Mouse (Mus musculus): ENCODE data around the gene Ccdc71. TPM values are rescaled to one million over a fixed set of nuclear protein-coding genes. Genes with fewer than 3 reads are reported as not detected.

The Ccdc71 gene
- polyA plus RNA-seq (2012; rRNA removed), result 19.9 and 22.3 TPM in 2 replicates

DNA sequence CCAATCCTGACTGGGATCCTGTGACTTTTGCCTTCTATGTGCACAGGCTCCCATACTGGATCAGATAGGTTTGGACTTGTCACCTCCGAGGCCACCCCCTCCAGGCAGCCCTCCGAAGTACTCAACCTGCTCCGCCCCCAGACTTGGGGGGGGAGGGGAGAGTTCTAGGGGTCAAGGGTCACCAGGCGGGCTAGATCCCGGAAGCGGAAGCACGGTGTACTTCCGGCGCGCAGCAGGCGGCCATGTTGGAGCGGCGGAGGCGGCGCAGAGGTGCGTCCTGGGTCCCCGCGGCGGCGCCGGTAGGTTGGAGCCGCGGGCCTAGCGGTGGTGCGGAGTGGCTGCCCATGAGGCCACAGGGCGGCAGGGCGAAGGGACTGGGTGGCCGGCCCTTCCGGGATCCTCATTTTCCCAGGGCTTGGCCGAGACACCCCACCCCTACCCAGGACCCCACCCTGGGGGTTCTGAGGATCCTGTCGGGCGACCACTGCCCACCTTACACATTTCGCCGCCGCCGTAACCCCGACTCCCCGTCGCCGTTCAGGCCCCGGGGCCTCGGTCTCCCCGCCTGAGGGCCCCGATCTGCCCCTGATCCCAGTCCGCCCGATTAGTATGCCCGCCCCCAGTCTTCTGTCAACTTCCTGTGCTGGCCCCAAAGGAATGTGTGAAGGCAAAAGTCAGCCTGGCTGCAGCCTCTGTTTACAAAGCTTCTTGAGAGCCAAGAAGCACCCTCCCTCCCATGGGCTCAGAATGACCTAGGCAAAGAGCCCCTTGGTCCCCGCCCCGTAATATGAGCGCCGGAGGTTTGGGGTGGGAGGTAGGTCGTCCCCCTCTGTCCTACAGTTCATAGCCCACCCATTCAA, at the start of gene Ccdc71:
Ccdc71 (plus strand) TSS at position 209 of the 860 bp plus-strand sequence.
- peak within 1 kb of the TSS; percentile 84 for H3K4me3 ChIP-seq (ENCODE audit: insufficient read depth, low read length)
- TF ChIP-seq CTCF (IDR thresholded peaks at IDR 0.05; ENCODE audit: extremely low read depth, insufficient read depth, low read length), result no peak
- peak; percentile 39; the same call in 1 of the 2 replicates for TF ChIP-seq POLR2A (IDR thresholded peaks at IDR 0.05; ENCODE audit: extremely low read depth, insufficient read depth, low read length)
- H3K4me1 ChIP-seq (ENCODE audit: control insufficient read depth, insufficient read depth, low read length), result peaks cover 8% of the 10 kb centered on the region; the same call in 1 of the 2 replicates
- peak within 1 kb of the TSS; percentile 43; the same call in 1 of the 2 replicates for H3K27ac ChIP-seq (ENCODE audit: insufficient read depth, low read length)

DNA sequence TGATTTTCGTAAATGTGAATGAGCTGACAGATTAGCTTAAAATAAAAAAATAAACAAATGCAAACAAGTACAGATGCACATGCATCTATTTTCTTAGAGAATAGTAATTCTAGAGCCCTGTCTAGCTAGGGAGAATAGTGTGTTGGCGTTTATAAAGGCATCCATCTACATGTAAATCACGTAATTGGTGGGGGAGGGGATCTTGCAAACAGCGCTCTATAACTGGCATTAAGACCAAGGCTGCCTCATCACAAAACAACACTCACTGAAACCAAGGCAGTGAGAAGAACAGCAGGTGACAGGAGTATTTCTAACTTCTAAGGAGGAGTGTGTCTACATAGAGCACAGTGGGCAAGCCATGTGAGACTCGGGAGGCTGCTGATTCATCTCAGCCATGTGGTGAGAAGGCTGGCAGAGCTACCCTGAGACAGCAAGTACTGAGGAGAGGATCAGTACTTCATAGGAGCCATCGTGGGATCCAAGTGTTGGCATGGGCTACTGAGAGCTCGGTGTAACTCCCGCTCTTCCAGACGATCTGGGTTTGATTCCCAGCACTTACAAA, 48.9 kb upstream of the Ccdc71 start:
- Histone ChIP-seq H3K4me1 (ENCODE audit: control insufficient read depth, insufficient read depth, low read length) (peaks cover 1% of the 10 kb centered on the region), H3K27ac (ENCODE audit: insufficient read depth, low read length) (no peak overlapping the region), H3K4me3 (ENCODE audit: insufficient read depth, low read length) (no peak overlapping the region)
- TF ChIP-seq CTCF (IDR thresholded peaks at IDR 0.05; ENCODE audit: extremely low read depth, insufficient read depth, low read length) (no peak), POLR2A (IDR thresholded peaks at IDR 0.05; ENCODE audit: extremely low read depth, insufficient read depth, low read length) (0 out of 2 replicates have a peak, but pooled peaks have one; percentile 23)

DNA sequence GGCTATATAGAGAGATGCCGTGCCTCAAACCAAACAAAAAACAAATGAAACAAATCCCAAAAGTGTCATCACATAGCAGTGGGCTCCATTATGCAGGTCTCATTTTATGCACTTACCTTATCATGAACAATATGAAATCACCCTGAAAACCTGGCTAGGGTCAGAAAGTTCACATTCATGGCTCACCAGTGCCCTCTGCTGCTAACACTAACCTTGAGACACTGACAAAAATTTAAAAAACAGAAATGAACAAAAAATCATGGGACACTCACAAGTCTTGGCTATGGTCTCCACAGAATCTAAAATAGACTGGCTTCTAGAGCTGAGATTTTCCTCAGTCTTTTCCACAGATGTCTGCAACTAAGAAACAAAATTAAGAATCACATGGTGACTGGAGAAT, 48.1 kb upstream of the Ccdc71 start:
- H3K27ac ChIP-seq (ENCODE audit: insufficient read depth, low read length), result no peak overlapping the region
- TF ChIP-seq POLR2A (IDR thresholded peaks at IDR 0.05; ENCODE audit: extremely low read depth, insufficient read depth, low read length) (no peak), CTCF (IDR thresholded peaks at IDR 0.05; ENCODE audit: extremely low read depth, insufficient read depth, low read length) (peak; percentile 33; the same call in 1 of the 2 replicates)
- no peak overlapping the region for H3K4me3 ChIP-seq (ENCODE audit: insufficient read depth, low read length)
- H3K4me1 ChIP-seq (ENCODE audit: control insufficient read depth, insufficient read depth, low read length), result peaks cover 1% of the 10 kb centered on the region; the same call in 1 of the 2 replicates

DNA sequence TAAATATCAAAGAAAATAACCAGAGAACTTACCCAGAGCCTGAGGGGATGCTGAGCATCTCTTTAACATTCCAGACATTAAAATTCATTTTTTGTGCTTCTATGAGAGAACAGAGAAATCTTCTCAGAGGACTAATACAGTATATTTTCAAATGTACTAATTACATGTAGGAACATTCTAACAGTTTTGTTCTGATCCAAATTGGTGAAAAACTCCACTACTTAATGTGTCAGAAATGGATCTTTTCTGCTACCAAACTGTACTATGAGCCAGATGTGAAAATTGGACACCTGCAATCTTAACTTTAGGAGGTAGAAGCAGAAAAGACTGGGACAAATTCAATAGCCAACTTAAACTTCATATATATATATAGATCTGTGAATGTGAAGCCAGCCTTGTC, 31.9 kb upstream of the Ccdc71 start, which contains the start of gene Ccdc36:
Ccdc36 (minus strand) TSS at position 101 of the 400 bp plus-strand sequence.
- no peak for TF ChIP-seq CTCF (IDR thresholded peaks at IDR 0.05; ENCODE audit: extremely low read depth, insufficient read depth, low read length)
- TF ChIP-seq POLR2A (IDR thresholded peaks at IDR 0.05; ENCODE audit: extremely low read depth, insufficient read depth, low read length), result no peak
- no peaks in the 10 kb centered on the region for H3K4me1 ChIP-seq (ENCODE audit: control insufficient read depth, insufficient read depth, low read length)
- no peak within 1 kb of the TSS for H3K4me3 ChIP-seq (ENCODE audit: insufficient read depth, low read length)
- H3K27ac ChIP-seq (ENCODE audit: insufficient read depth, low read length), result no peak within 1 kb of the TSS

DNA sequence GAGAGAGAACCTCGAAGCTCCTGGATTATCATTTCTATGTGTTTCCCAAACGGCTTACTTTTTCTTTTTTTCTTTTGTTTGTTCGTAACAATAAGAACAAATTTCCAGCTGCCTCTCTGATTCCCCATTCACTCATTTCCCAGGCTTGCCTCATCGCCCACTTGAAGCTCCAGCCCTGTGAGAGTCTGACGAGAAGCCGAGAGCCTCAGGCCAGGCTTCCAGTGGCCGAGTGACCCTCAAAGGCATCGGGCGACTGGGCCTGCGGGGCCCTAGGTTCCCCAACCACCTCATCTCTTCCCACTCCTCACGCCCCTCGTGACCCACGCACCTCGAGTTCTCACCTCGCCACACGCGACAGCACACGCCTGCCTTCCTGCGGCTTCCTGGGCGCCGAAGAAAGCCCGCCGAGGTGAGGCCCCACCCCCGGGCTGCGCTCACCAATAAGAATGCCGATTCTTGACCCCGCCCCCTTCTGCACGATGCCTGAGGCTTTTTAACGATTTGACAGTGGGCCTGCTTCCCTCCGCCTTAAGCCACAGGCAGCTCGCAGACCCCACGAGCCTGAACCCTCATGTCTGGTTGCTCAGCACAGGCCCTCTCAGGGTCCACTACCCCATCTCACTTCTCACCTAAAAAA, 28.8 kb upstream of the Ccdc71 start:
- TF ChIP-seq POLR2A (IDR thresholded peaks at IDR 0.05; ENCODE audit: extremely low read depth, insufficient read depth, low read length), result no peak
- no peak for TF ChIP-seq CTCF (IDR thresholded peaks at IDR 0.05; ENCODE audit: extremely low read depth, insufficient read depth, low read length)
- H3K4me1 ChIP-seq (ENCODE audit: control insufficient read depth, insufficient read depth, low read length), result no peaks in the 10 kb centered on the region
- no peak overlapping the region for H3K27ac ChIP-seq (ENCODE audit: insufficient read depth, low read length)
- no peak overlapping the region for H3K4me3 ChIP-seq (ENCODE audit: insufficient read depth, low read length)

DNA sequence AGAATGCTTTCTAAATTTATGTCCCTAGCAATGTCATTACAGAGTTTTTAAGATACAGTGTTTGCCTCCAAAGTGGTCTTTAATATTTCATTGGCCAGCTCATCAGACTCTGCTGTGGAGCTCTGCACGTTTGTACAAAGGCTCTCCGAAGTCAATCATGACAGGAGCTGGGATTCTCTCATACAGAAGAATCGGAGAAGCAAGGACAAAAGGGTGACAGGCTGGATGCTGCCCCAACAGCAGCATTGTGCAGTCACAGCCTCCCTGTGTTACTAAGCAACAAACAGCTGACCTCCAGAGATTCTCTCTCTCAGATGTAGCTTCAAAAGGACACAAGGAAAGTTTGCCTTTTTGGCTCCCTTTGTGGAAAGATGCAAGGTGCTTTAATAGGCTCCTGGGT, 24.1 kb upstream of the Ccdc71 start, which contains the start of gene BC048562:
BC048562 (plus strand) TSS at position 301 of the 400 bp plus-strand sequence.
- H3K4me1 ChIP-seq (ENCODE audit: control insufficient read depth, insufficient read depth, low read length), result peaks cover 6% of the 10 kb centered on the region
- TF ChIP-seq POLR2A (IDR thresholded peaks at IDR 0.05; ENCODE audit: extremely low read depth, insufficient read depth, low read length) (no peak), CTCF (IDR thresholded peaks at IDR 0.05; ENCODE audit: extremely low read depth, insufficient read depth, low read length) (no peak)
- H3K4me3 ChIP-seq (ENCODE audit: insufficient read depth, low read length), result no peak within 1 kb of the TSS
- no peak within 1 kb of the TSS for H3K27ac ChIP-seq (ENCODE audit: insufficient read depth, low read length)

DNA sequence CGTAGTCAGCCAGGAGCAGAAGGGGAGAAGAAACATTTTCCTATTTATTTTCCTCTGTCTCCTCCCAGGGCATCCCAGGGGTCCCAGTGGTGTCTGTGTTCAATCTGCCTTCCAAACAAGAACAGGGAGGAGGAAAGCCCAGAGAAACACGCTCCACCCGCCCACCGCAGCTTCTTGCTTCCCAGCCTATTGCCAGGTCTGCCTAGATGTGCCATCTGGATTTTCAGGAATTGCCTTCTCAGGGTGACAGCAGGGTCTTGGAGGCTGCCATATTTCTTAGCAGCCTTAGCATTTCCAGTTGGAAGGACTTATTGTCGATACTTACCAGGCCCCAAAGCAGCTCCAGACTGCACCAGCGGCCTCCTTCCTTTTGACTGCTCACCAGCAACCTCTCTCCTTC, 21.2 kb upstream of the Ccdc71 start:
- no peak overlapping the region for H3K27ac ChIP-seq (ENCODE audit: insufficient read depth, low read length)
- no peak overlapping the region for H3K4me3 ChIP-seq (ENCODE audit: insufficient read depth, low read length)
- H3K4me1 ChIP-seq (ENCODE audit: control insufficient read depth, insufficient read depth, low read length), result peaks cover 6% of the 10 kb centered on the region
- no peak for TF ChIP-seq CTCF (IDR thresholded peaks at IDR 0.05; ENCODE audit: extremely low read depth, insufficient read depth, low read length)
- TF ChIP-seq POLR2A (IDR thresholded peaks at IDR 0.05; ENCODE audit: extremely low read depth, insufficient read depth, low read length), result no peak

DNA sequence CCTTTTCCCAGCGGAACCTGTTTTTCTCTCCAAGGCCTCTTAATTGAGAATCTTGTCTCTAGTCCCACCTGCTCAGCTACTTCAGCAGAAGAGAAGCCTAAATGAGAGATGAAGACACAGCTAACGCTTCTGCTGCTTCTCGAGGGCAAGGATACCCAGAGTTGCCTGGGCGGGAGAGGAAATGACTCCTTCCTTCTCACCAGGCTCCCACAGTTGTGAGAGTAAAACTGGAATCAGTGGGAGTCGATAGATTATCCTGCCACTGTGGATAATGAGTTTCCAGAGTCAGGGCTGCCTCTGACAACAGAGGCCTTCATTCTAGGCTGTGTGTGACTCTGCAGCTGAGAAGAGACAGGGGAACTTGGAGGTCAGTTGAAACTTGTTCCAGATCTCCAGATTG, 19.8 kb upstream of the Ccdc71 start:
- H3K4me1 ChIP-seq (ENCODE audit: control insufficient read depth, insufficient read depth, low read length), result peaks cover 6% of the 10 kb centered on the region
- TF ChIP-seq POLR2A (IDR thresholded peaks at IDR 0.05; ENCODE audit: extremely low read depth, insufficient read depth, low read length) (no peak), CTCF (IDR thresholded peaks at IDR 0.05; ENCODE audit: extremely low read depth, insufficient read depth, low read length) (no peak)
- H3K27ac ChIP-seq (ENCODE audit: insufficient read depth, low read length), result no peak overlapping the region
- no peak overlapping the region for H3K4me3 ChIP-seq (ENCODE audit: insufficient read depth, low read length)

DNA sequence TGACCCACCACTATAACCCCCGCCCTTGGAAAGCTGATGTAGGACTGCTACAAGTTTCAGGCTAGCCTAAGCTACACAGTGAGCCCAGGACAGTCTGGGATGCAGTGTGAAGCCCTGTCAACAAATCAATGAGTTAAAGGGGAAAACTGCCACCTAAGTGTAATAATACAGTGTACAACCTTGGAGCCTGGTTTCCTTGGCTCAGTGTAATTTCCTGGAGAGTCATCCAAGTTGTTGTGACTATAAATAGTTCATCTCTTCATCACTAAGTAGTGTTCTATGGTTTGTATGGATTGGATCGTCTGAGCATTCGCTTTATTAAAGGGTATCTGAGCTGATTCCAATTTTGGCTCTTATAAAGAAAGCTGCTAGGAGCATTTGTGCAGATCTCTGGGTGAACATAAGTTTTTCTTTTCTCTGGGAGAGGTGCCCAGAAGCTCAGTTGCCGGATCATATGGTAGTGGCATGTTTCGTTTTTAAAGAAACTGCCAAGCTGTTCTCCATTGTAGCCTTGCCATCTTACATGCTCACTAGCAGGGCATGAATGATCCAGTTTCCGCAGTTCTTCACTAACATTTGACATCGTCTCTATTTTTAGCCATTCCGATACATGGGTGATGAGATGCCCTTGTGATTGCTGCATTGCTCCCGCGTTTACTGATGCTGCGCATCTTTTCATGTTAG, 18.9 kb upstream of the Ccdc71 start:
- TF ChIP-seq CTCF (IDR thresholded peaks at IDR 0.05; ENCODE audit: extremely low read depth, insufficient read depth, low read length), result no peak
- TF ChIP-seq POLR2A (IDR thresholded peaks at IDR 0.05; ENCODE audit: extremely low read depth, insufficient read depth, low read length), result no peak
- no peak overlapping the region for H3K27ac ChIP-seq (ENCODE audit: insufficient read depth, low read length)
- H3K4me3 ChIP-seq (ENCODE audit: insufficient read depth, low read length), result no peak overlapping the region
- peaks cover 6% of the 10 kb centered on the region for H3K4me1 ChIP-seq (ENCODE audit: control insufficient read depth, insufficient read depth, low read length)

Data from cortical plate, adult 2 months (tissue).